8 mouse cellular contexts compared by ENCODE assay signal in the genomic region with DNA sequence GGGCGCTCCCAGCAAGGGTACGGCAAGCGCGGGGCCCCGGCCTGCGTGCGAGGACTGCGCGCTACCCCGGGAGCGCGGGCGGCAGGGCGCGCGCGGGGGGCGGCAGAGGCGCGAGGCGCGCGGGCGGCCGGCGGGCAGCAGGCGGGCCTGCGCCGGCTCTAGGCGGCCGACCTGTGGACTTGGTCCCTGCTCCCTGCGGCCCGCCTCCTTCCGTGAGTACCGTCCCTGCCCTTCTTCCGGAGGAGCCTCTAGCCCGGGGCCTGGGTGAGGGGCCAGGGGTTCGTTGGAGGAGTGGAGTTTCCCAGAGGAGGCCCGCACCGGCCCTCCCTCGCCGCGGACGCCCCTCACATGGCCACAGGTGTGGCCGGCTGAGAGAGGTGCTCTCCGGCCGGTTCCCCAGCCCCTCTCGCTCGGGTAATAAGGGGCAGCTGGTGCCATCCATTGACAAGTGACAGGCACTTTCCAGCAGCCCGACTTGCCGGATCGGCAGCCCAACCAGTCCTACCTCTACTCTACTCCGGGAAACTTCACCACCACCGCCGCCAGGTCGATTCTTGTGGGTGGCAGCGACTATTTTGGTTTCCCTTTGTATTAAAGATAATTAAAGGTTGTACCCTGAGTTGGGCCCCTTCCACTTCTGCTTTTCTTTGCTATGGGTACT. TPM values are rescaled to one million over a fixed set of nuclear protein-coding genes. Genes with fewer than 3 reads are reported as not detected.
A peak's percentile ranks its signal among the peaks of the same experiment; 100 is the strongest.
DNase-seq lines count a peak whose midpoint lies in the region; ATAC-seq and TF ChIP-seq lines count a peak whose summit lies in the region.

No protein-coding gene starts in this region.

- H3K27me3 ChIP-seq in erythroblast, embryonic 14.5 days (ENCODE audit: control insufficient read depth): no peaks in the 10 kb centered on the region
- H3K27me3 ChIP-seq in heart, embryonic 16.5 days (ENCODE audit: control insufficient read depth, insufficient read depth, low read length): no peaks in the 10 kb centered on the region
- no peaks in the 10 kb centered on the region for H3K27me3 ChIP-seq in liver, postnatal 0 days (ENCODE audit: insufficient read depth, low read length)
- no peaks in the 10 kb centered on the region for H3K27me3 ChIP-seq in neural tube, embryonic 13.5 days

- 1% methylated on average over 55 of the region's 57 CpGs for WGBS in heart, embryonic 16.5 days
- under 1% methylated on average over 26 of the region's 57 CpGs for WGBS in liver, postnatal 0 days (ENCODE audit: insufficient replicate concordance)
- WGBS in neural tube, embryonic 13.5 days: under 1% methylated on average over 55 of the region's 57 CpGs

- H3K9me3 ChIP-seq in erythroblast, embryonic 14.5 days (ENCODE audit: control insufficient read depth, low read length): no peaks in the 10 kb centered on the region
- H3K9me3 ChIP-seq in heart, embryonic 16.5 days (replicated peaks; ENCODE audit: control insufficient read depth, low read length): no peaks in the 10 kb centered on the region
- no peaks in the 10 kb centered on the region for H3K9me3 ChIP-seq in liver, postnatal 0 days (ENCODE audit: low read length)
- H3K9me3 ChIP-seq in neural tube, embryonic 13.5 days: no peaks in the 10 kb centered on the region

- H3K4me1 ChIP-seq in erythroblast, embryonic 14.5 days (ENCODE audit: control insufficient read depth): peaks cover 28% of the 10 kb centered on the region
- no peaks in the 10 kb centered on the region for H3K4me1 ChIP-seq in heart, embryonic 16.5 days (ENCODE audit: control insufficient read depth, insufficient read depth, low read length)
- H3K4me1 ChIP-seq in liver, postnatal 0 days (ENCODE audit: insufficient read depth): peaks cover 5% of the 10 kb centered on the region; the same call in 1 of the 2 replicates
- peaks cover 13% of the 10 kb centered on the region for H3K4me1 ChIP-seq in neural tube, embryonic 13.5 days (replicated peaks)

- TF ChIP-seq EP300 in liver, postnatal 0 days (IDR thresholded peaks at IDR 0.05; ENCODE audit: low read depth): no peak

- peak; percentile 40 to 53 for DNase-seq in CD8-positive naive resting alpha-beta T cell, adult 2 months (ENCODE audit: low read depth in 2 of 2, low spot score in 2 of 2)
- peak; percentile 29 to 31 for DNase-seq in adrenal gland, postnatal 4 days (ENCODE audit: low spot score in 2 of 2)
- DNase-seq in kidney, postnatal 25 days: peak; percentile 65 to 90
- DNase-seq in liver, postnatal 0 days: peak; percentile 73
- DNase-seq in thymus, adult 18-20 months: peak; percentile 46 to 63

- H3K27ac ChIP-seq in heart, embryonic 16.5 days (ENCODE audit: low read length): peak overlapping the region; percentile 27
- peak overlapping the region; percentile 62 for H3K27ac ChIP-seq in liver, postnatal 0 days (ENCODE audit: low read depth)
- peak overlapping the region; percentile 14 for H3K27ac ChIP-seq in neural tube, embryonic 13.5 days (replicated peaks)

- H3K4me3 ChIP-seq in erythroblast, embryonic 14.5 days (replicated peaks): peak overlapping the region; percentile 60
- H3K4me3 ChIP-seq in heart, embryonic 16.5 days (ENCODE audit: low read length): peak overlapping the region; percentile 49
- H3K4me3 ChIP-seq in liver, postnatal 0 days (ENCODE audit: low read depth, low read length): peak overlapping the region; percentile 50
- peak overlapping the region; percentile 40 for H3K4me3 ChIP-seq in neural tube, embryonic 13.5 days

- peak; percentile 26 for ATAC-seq in heart, embryonic 16.5 days (replicated peaks; ENCODE audit: extremely low read depth, insufficient read depth, low FRiP score)
- peak; percentile 60 for ATAC-seq in liver, postnatal 0 days
- ATAC-seq in neural tube, embryonic 13.5 days (ENCODE audit: low read depth): no peak; the same call in 1 of the 2 replicates

- TF ChIP-seq CTCF in liver, postnatal 0 days (IDR thresholded peaks at IDR 0.05; ENCODE audit: low read depth): no peak

- peak overlapping the region; percentile 64 for H3K9ac ChIP-seq in heart, embryonic 16.5 days (ENCODE audit: low read length)
- H3K9ac ChIP-seq in liver, postnatal 0 days (replicated peaks): peak overlapping the region; percentile 64
- peak overlapping the region; percentile 62 for H3K9ac ChIP-seq in neural tube, embryonic 13.5 days

- H3K4me2 ChIP-seq in heart, embryonic 16.5 days (ENCODE audit: low read depth, low read length): peak overlapping the region; percentile 49
- H3K4me2 ChIP-seq in liver, postnatal 0 days (ENCODE audit: low read depth, low read length): peak overlapping the region; percentile 44
- H3K4me2 ChIP-seq in neural tube, embryonic 13.5 days: peak overlapping the region; percentile 46

- peaks cover 38% of the 10 kb centered on the region for H3K36me3 ChIP-seq in erythroblast, embryonic 14.5 days (ENCODE audit: control insufficient read depth)
- peaks cover 13% of the 10 kb centered on the region; the same call in 1 of the 2 replicates for H3K36me3 ChIP-seq in heart, embryonic 16.5 days (ENCODE audit: control insufficient read depth, insufficient read depth)
- peaks cover 27% of the 10 kb centered on the region for H3K36me3 ChIP-seq in liver, postnatal 0 days (replicated peaks; ENCODE audit: insufficient read depth, low read length)
- peaks cover 26% of the 10 kb centered on the region for H3K36me3 ChIP-seq in neural tube, embryonic 13.5 days

RNA-seq across cellular contexts. Expression of a gene that starts 0.7 kb away (rescaled TPM):
- 10 to 100 TPM; 83.8 to 86.9 TPM for total RNA-seq in adrenal gland, postnatal 4 days (2021)
- 5.1 and 7.0 TPM in 2 replicates for polyA plus RNA-seq in erythroblast, embryonic 14.5 days (2012)
- 29.2 and 31.9 TPM in 2 replicates for polyA plus RNA-seq in heart, embryonic 16.5 days (2015; fragmentation: Nextera tagmentation; extraction: Ambion mirVana)
- 12.6 and 14.9 TPM in 2 replicates for polyA plus RNA-seq in liver, postnatal 0 days (2015; fragmentation: Nextera tagmentation; extraction: Ambion mirVana)
- 52.4 and 53.0 TPM in 2 replicates for polyA plus RNA-seq in neural tube, embryonic 13.5 days (2015; fragmentation: Nextera tagmentation; extraction: Ambion mirVana)

RNA-seq across cellular contexts. Expression of a gene that starts 9.6 kb away (rescaled TPM):
- total RNA-seq in adrenal gland, postnatal 4 days (2021): 100 to 1,000 TPM in 1 of 2 experiments, 10 to 100 TPM in 1; 95.0 to 117 TPM
- 0.41 and 0.42 TPM in 2 replicates for polyA plus RNA-seq in erythroblast, embryonic 14.5 days (2012)
- polyA plus RNA-seq in heart, embryonic 16.5 days (2015; fragmentation: Nextera tagmentation; extraction: Ambion mirVana): 12.0 and 12.1 TPM in 2 replicates
- polyA plus RNA-seq in liver, postnatal 0 days (2015; fragmentation: Nextera tagmentation; extraction: Ambion mirVana): 2.3 and 3.1 TPM in 2 replicates
- polyA plus RNA-seq in neural tube, embryonic 13.5 days (2015; fragmentation: Nextera tagmentation; extraction: Ambion mirVana): 13.5 and 16.4 TPM in 2 replicates
